Mouse (Mus musculus): ENCODE results near the gene Map3k20. TPM values are rescaled to one million over a fixed set of nuclear protein-coding genes. Genes with fewer than 3 reads are reported as not detected.

Gene Map3k20
- polyA plus RNA-seq, 1 experiment, result 6.9 TPM

GRCm38 (mm10) chr2:72415416-72415815, 130.0 kb downstream of the Map3k20 start:
- no peaks in the 10 kb centered on the region for H3K4me1 ChIP-seq (ENCODE audit: control insufficient read depth, insufficient read depth, low read length)
- WGBS, result 91% methylated on average over 5 of the region's 5 CpGs
- no peak overlapping the region for H3K4me3 ChIP-seq (replicated peaks; ENCODE audit: insufficient read depth, low read depth, low read length)
- no peaks in the 10 kb centered on the region for H3K27me3 ChIP-seq (ENCODE audit: control insufficient read depth, insufficient read depth, low read length)
- DNase-seq, result no peak
- H3K27ac ChIP-seq (ENCODE audit: insufficient read depth, low read length), result no peak overlapping the region
- TF ChIP-seq POLR2A (IDR thresholded peaks at IDR 0.05; ENCODE audit: borderline replicate concordance, insufficient read depth, low read length), result no peak

GRCm38 (mm10) chr2:72416095-72417080, 131.0 kb downstream of the Map3k20 start:
- no peaks in the 10 kb centered on the region for H3K4me1 ChIP-seq (ENCODE audit: control insufficient read depth, insufficient read depth, low read length)
- DNase-seq, result no peak
- no peak overlapping the region for H3K27ac ChIP-seq (ENCODE audit: insufficient read depth, low read length)
- H3K4me3 ChIP-seq (replicated peaks; ENCODE audit: insufficient read depth, low read depth, low read length), result no peak overlapping the region
- WGBS, result 86% methylated on average over 14 of the region's 14 CpGs
- TF ChIP-seq POLR2A (IDR thresholded peaks at IDR 0.05; ENCODE audit: borderline replicate concordance, insufficient read depth, low read length) (no peak), CTCF (IDR thresholded peaks at IDR 0.05; ENCODE audit: borderline replicate concordance, insufficient read depth, low read depth, low read length) (no peak)
- H3K27me3 ChIP-seq (ENCODE audit: control insufficient read depth, insufficient read depth, low read length), result no peaks in the 10 kb centered on the region

- no peak for DNase-seq
- no peaks in the 10 kb centered on the region for H3K27me3 ChIP-seq (ENCODE audit: control insufficient read depth, insufficient read depth, low read length)
- no peak overlapping the region for H3K4me3 ChIP-seq (replicated peaks; ENCODE audit: insufficient read depth, low read depth, low read length)
- 77% methylated on average over 5 of the region's 5 CpGs for WGBS
- no peaks in the 10 kb centered on the region for H3K4me1 ChIP-seq (ENCODE audit: control insufficient read depth, insufficient read depth, low read length)
- TF ChIP-seq CTCF (IDR thresholded peaks at IDR 0.05; ENCODE audit: borderline replicate concordance, insufficient read depth, low read depth, low read length) (no peak), POLR2A (IDR thresholded peaks at IDR 0.05; ENCODE audit: borderline replicate concordance, insufficient read depth, low read length) (no peak)
- H3K27ac ChIP-seq (ENCODE audit: insufficient read depth, low read length), result no peak overlapping the region
These were observed 135.1 kb downstream of the Map3k20 start for GRCm38 (mm10) chr2:72420561-72420960.

- no peak for TF ChIP-seq POLR2A (IDR thresholded peaks at IDR 0.05; ENCODE audit: borderline replicate concordance, insufficient read depth, low read length)
- TF ChIP-seq CTCF (IDR thresholded peaks at IDR 0.05; ENCODE audit: borderline replicate concordance, insufficient read depth, low read depth, low read length), result no peak
- no peaks in the 10 kb centered on the region for H3K4me1 ChIP-seq (ENCODE audit: control insufficient read depth, insufficient read depth, low read length)
- WGBS, result 67% methylated on average over 7 of the region's 7 CpGs
- H3K27me3 ChIP-seq (ENCODE audit: control insufficient read depth, insufficient read depth, low read length), result no peaks in the 10 kb centered on the region
- no peak for DNase-seq
- no peak overlapping the region for H3K27ac ChIP-seq (ENCODE audit: insufficient read depth, low read length)
- H3K4me3 ChIP-seq (replicated peaks; ENCODE audit: insufficient read depth, low read depth, low read length), result no peak overlapping the region
These were observed 139.2 kb downstream of the Map3k20 start for GRCm38 (mm10) chr2:72424656-72425055.

- no peak for DNase-seq
- no peak overlapping the region for H3K4me3 ChIP-seq (replicated peaks; ENCODE audit: insufficient read depth, low read depth, low read length)
- 8% methylated on average over 8 of the region's 8 CpGs for WGBS
- H3K4me1 ChIP-seq (ENCODE audit: control insufficient read depth, insufficient read depth, low read length), result no peaks in the 10 kb centered on the region
- no peak overlapping the region for H3K27ac ChIP-seq (ENCODE audit: insufficient read depth, low read length)
- H3K27me3 ChIP-seq (ENCODE audit: control insufficient read depth, insufficient read depth, low read length), result no peaks in the 10 kb centered on the region
- no peak for TF ChIP-seq CTCF (IDR thresholded peaks at IDR 0.05; ENCODE audit: borderline replicate concordance, insufficient read depth, low read depth, low read length)
- TF ChIP-seq POLR2A (IDR thresholded peaks at IDR 0.05; ENCODE audit: borderline replicate concordance, insufficient read depth, low read length), result no peak
These were observed 141.3 kb downstream of the Map3k20 start for GRCm38 (mm10) chr2:72426776-72427175.

- TF ChIP-seq CTCF (IDR thresholded peaks at IDR 0.05; ENCODE audit: borderline replicate concordance, insufficient read depth, low read depth, low read length), result no peak
- no peak for TF ChIP-seq POLR2A (IDR thresholded peaks at IDR 0.05; ENCODE audit: borderline replicate concordance, insufficient read depth, low read length)
- H3K27ac ChIP-seq (ENCODE audit: insufficient read depth, low read length), result no peak overlapping the region
- DNase-seq, result no peak
- H3K4me3 ChIP-seq (replicated peaks; ENCODE audit: insufficient read depth, low read depth, low read length), result no peak overlapping the region
- no peaks in the 10 kb centered on the region for H3K4me1 ChIP-seq (ENCODE audit: control insufficient read depth, insufficient read depth, low read length)
- WGBS, result 41% methylated on average over 11 of the region's 11 CpGs
- no peaks in the 10 kb centered on the region for H3K27me3 ChIP-seq (ENCODE audit: control insufficient read depth, insufficient read depth, low read length)
These were observed 141.9 kb downstream of the Map3k20 start for GRCm38 (mm10) chr2:72427288-72427687.

- Histone ChIP-seq H3K4me3 (replicated peaks; ENCODE audit: insufficient read depth, low read depth, low read length) (no peak overlapping the region), H3K4me1 (ENCODE audit: control insufficient read depth, insufficient read depth, low read length) (no peaks in the 10 kb centered on the region), H3K27me3 (ENCODE audit: control insufficient read depth, insufficient read depth, low read length) (no peaks in the 10 kb centered on the region), H3K27ac (ENCODE audit: insufficient read depth, low read length) (no peak overlapping the region)
- TF ChIP-seq CTCF (IDR thresholded peaks at IDR 0.05; ENCODE audit: borderline replicate concordance, insufficient read depth, low read depth, low read length) (no peak), POLR2A (IDR thresholded peaks at IDR 0.05; ENCODE audit: borderline replicate concordance, insufficient read depth, low read length) (no peak)
- DNase-seq, result no peak
- 64% methylated on average over 8 of the region's 8 CpGs for WGBS
These were observed 153.6 kb downstream of the Map3k20 start for GRCm38 (mm10) chr2:72438941-72439533.

GRCm38 (mm10) chr2:72441010-72441409, 155.6 kb downstream of the Map3k20 start:
- 74% methylated on average over 9 of the region's 9 CpGs for WGBS
- Histone ChIP-seq H3K4me3 (replicated peaks; ENCODE audit: insufficient read depth, low read depth, low read length) (no peak overlapping the region), H3K27me3 (ENCODE audit: control insufficient read depth, insufficient read depth, low read length) (no peaks in the 10 kb centered on the region), H3K27ac (ENCODE audit: insufficient read depth, low read length) (no peak overlapping the region), H3K4me1 (ENCODE audit: control insufficient read depth, insufficient read depth, low read length) (no peaks in the 10 kb centered on the region)
- DNase-seq, result no peak
- TF ChIP-seq POLR2A (IDR thresholded peaks at IDR 0.05; ENCODE audit: borderline replicate concordance, insufficient read depth, low read length), result no peak
- no peak for TF ChIP-seq CTCF (IDR thresholded peaks at IDR 0.05; ENCODE audit: borderline replicate concordance, insufficient read depth, low read depth, low read length)

All from cerebellum, adult 2 months (tissue).